Mouse (Mus musculus) ES-E14 (cell line): Measurements from ENCODE around the gene Olfr15.

ENCODE experiments used
- CHD2 ChIP-seq: IDR thresholded peaks from 2 replicates; pipeline ENCODE4 v1.6.1; 2014; ENCODE audit warnings: mild to moderate bottlenecking, low read depth, low read length, inconsistent platforms
- HCFC1 ChIP-seq: IDR thresholded peaks from 2 replicates; pipeline ENCODE4 v1.6.1; 2012; ENCODE audit warnings: low read length, inconsistent platforms, borderline replicate concordance; ENCODE audit not compliant: insufficient read depth
- MAFK ChIP-seq: IDR thresholded peaks from 2 replicates; pipeline ENCODE4 v1.6.1; 2014; ENCODE audit warnings: mild to moderate bottlenecking, low read depth, low read length, inconsistent platforms; ENCODE audit not compliant: insufficient read depth
- ZC3H11A ChIP-seq: IDR thresholded peaks from 2 replicates; pipeline ENCODE4 v1.6.1; 2012; ENCODE audit warnings: low read depth, mild to moderate bottlenecking, inconsistent platforms, low read length, borderline replicate concordance
- ZNF384 ChIP-seq: IDR thresholded peaks from 2 replicates; pipeline ENCODE4 v1.6.1; 2012; ENCODE audit warnings: low read depth, low read length, inconsistent platforms

DNA sequence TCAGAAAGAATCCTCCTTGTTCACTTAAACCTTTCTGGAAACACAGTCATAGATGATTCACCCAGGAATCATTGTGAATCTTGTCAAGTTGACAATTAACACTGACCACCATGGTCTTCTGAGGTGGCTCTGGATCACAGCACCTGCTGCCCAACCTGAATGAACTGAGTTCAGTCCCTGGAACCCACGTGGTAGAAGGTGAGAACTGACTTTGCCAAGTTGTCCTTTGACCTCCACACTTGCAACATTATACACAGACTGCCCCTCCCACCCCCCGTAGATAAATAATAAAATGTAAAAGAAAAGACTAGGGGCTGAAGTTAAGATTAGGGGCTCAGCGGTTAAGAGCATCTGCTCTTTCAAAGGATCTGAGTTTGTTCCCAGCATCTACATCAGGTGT is 2.7 kb upstream of the Olfr15 start:
- no peak for TF ChIP-seq ZNF384
- no peak for TF ChIP-seq MAFK
- no peak for TF ChIP-seq CHD2
- TF ChIP-seq ZC3H11A = no peak
- no peak for TF ChIP-seq HCFC1
